Mouse (Mus musculus) forebrain, postnatal 0 days (tissue): ENCODE data around the gene Egln3. TPM values are rescaled to one million over a fixed set of nuclear protein-coding genes. Genes with fewer than 3 reads are reported as not detected.

Experiments used
- ATAC-seq: fragments of 200-750 bp; cut with Nextera tagmentation; 2 replicates; pipeline ENCODE4 v1.8.0; 2017; ENCODE audit warnings: mild to moderate bottlenecking, moderate library complexity
- DNase-seq: peaks from one replicate; pipeline ENCODE4 v3.0.0-alpha.2; 2015
- H3K27ac ChIP-seq: fragments of 300-500 bp; sonication (generic); 2 replicates; pipeline ENCODE4 v1.5.1; 2014; ENCODE audit warnings: low read depth, mild to moderate bottlenecking, antibody characterized with exemption, low read length, moderate library complexity, mixed read lengths
- H3K27me3 ChIP-seq: fragments of 300-500 bp; sonication (generic); 2 replicates; pipeline ENCODE4 v1.6.1; 2014; ENCODE audit warnings: mild to moderate bottlenecking, low read length, mixed read lengths; ENCODE audit not compliant: insufficient read depth
- H3K36me3 ChIP-seq: fragments of 300-500 bp; sonication (generic); 2 replicates; pipeline ENCODE4 v1.6.1; 2014; ENCODE audit warnings: mild to moderate bottlenecking, moderate library complexity; ENCODE audit not compliant: insufficient read depth
- H3K4me1 ChIP-seq: fragments of 300-500 bp; sonication (generic); 2 replicates; pipeline ENCODE4 v1.6.1; 2014; ENCODE audit warnings: antibody characterized with exemption; ENCODE audit not compliant: insufficient read depth
- H3K4me2 ChIP-seq: fragments of 300-500 bp; sonication (generic); 2 replicates; pipeline ENCODE4 v1.6.1; 2014; ENCODE audit warnings: low read depth, mild to moderate bottlenecking, moderate library complexity
- H3K4me3 ChIP-seq: fragments of 300-500 bp; sonication (generic); 2 replicates; pipeline ENCODE4 v1.5.1; 2014; ENCODE audit warnings: low read depth, low read length, mixed read lengths
- H3K9ac ChIP-seq: fragments of 300-500 bp; sonication (generic); 2 replicates; pipeline ENCODE4 v1.6.1; 2014; ENCODE audit warnings: mild to moderate bottlenecking
- H3K9me3 ChIP-seq: fragments of 300-500 bp; sonication (generic); 2 replicates; pipeline ENCODE4 v1.6.1; 2016; ENCODE audit warnings: low read length
- CTCF ChIP-seq: sonication (generic); IDR thresholded peaks from 2 replicates; pipeline ENCODE4 v1.5.1; 2016; ENCODE audit warnings: antibody characterized with exemption, control low read depth, low read depth
- WGBS: fragments of 180-500 bp; shearing (Covaris S2); extraction: QIAGEN DNeasy Blood & Tissue Kit; methylation state at CpG from one replicate; pipeline ENCODE4 v1.1.7; 2014; 5-methylcytosine and 5-hydroxymethylcytosine counted together
- polyA plus RNA-seq: library from polyadenylated mRNA; unstranded; fragments of >200 nt; fragmentation: Nextera tagmentation; extraction: Ambion mirVana; gene quantifications from 2 replicates; pipeline ENCODE4 v1.2.1, GENCODE M21; 2015
- total RNA-seq: library from RNA; depleted of rRNA; stranded (reverse); fragments of >200 nt; gene quantifications from 2 replicates; pipeline ENCODE4 v1.2.3, GENCODE M21; 2014

Gene Egln3
- total and polyA plus RNA-seq, 2 experiments from 2014 or later, result 5.2 to 8.6 TPM

GRCm38 (mm10) chr12:54205195-54205594 is 1.5 kb upstream of the Egln3 start:
- no peak for DNase-seq
- ATAC-seq, result no peak
- peak; percentile 40 for TF ChIP-seq CTCF
- peaks cover 6% of the 10 kb centered on the region; the same call in 1 of the 2 replicates for H3K27me3 ChIP-seq
- no peak overlapping the region for H3K27ac ChIP-seq
- H3K36me3 ChIP-seq, result no peaks in the 10 kb centered on the region
- 12% methylated on average over 1 of the region's 1 CpGs for WGBS
- H3K4me3 ChIP-seq, result no peak overlapping the region
- H3K4me1 ChIP-seq, result no peaks in the 10 kb centered on the region
- no peak overlapping the region for H3K9ac ChIP-seq
- no peak overlapping the region for H3K4me2 ChIP-seq
- no peaks in the 10 kb centered on the region for H3K9me3 ChIP-seq

GRCm38 (mm10) chr12:54202765-54203655 is 650 bp downstream of the Egln3 start:
- Histone ChIP-seq H3K27ac (no peak overlapping the region), H3K4me2 (peak overlapping the region; percentile 99), H3K9ac (peak overlapping the region; percentile 51), H3K9me3 (no peaks in the 10 kb centered on the region), H3K4me3 (peak overlapping the region; percentile 53), H3K4me1 (peaks cover 4% of the 10 kb centered on the region; the same call in 1 of the 2 replicates), H3K27me3 (peaks cover 6% of the 10 kb centered on the region; the same call in 1 of the 2 replicates), H3K36me3 (no peaks in the 10 kb centered on the region)
- no peak for TF ChIP-seq CTCF
- peak; percentile 70 for ATAC-seq
- WGBS, result 3% methylated on average over 55 of the region's 55 CpGs
- DNase-seq, result no peak

- TF ChIP-seq CTCF, result no peak
- Histone ChIP-seq H3K4me1 (peaks cover 10% of the 10 kb centered on the region), H3K4me3 (peak overlapping the region; percentile 53), H3K27ac (no peak overlapping the region), H3K9me3 (no peaks in the 10 kb centered on the region), H3K9ac (peak overlapping the region; percentile 51; the same call in 1 of the 2 replicates), H3K27me3 (peaks cover 6% of the 10 kb centered on the region; the same call in 1 of the 2 replicates), H3K36me3 (no peaks in the 10 kb centered on the region), H3K4me2 (peak overlapping the region; percentile 99)
- ATAC-seq (no peak), DNase-seq (no peak)
- WGBS, result 50% methylated on average over 6 of the region's 6 CpGs
Observed at GRCm38 (mm10) chr12:54202276-54202675, 1.4 kb downstream of the Egln3 start.

GRCm38 (mm10) chr12:54200856-54201255 is 2.8 kb downstream of the Egln3 start:
- Histone ChIP-seq H3K4me2 (peak overlapping the region; percentile 17), H3K36me3 (no peaks in the 10 kb centered on the region), H3K9ac (no peak overlapping the region), H3K4me3 (no peak overlapping the region), H3K4me1 (peaks cover 17% of the 10 kb centered on the region), H3K27me3 (peaks cover 6% of the 10 kb centered on the region; the same call in 1 of the 2 replicates), H3K27ac (no peak overlapping the region), H3K9me3 (no peaks in the 10 kb centered on the region)
- WGBS, result 36% methylated on average over 6 of the region's 6 CpGs
- ATAC-seq (no peak), DNase-seq (no peak)
- no peak for TF ChIP-seq CTCF

GRCm38 (mm10) chr12:54200172-54200571 is 3.5 kb downstream of the Egln3 start:
- Histone ChIP-seq H3K4me3 (no peak overlapping the region), H3K36me3 (no peaks in the 10 kb centered on the region), H3K9ac (no peak overlapping the region), H3K9me3 (no peaks in the 10 kb centered on the region), H3K4me2 (no peak overlapping the region), H3K4me1 (peaks cover 19% of the 10 kb centered on the region), H3K27ac (no peak overlapping the region), H3K27me3 (peaks cover 6% of the 10 kb centered on the region; the same call in 1 of the 2 replicates)
- TF ChIP-seq CTCF, result peak; percentile 54
- DNase-seq, result no peak
- WGBS, result 17% methylated on average over 4 of the region's 4 CpGs
- no peak for ATAC-seq

GRCm38 (mm10) chr12:54198282-54198918 is 5.3 kb downstream of the Egln3 start:
- 87% methylated on average over 4 of the region's 4 CpGs for WGBS
- TF ChIP-seq CTCF, result no peak
- no peak overlapping the region for H3K4me2 ChIP-seq
- no peaks in the 10 kb centered on the region for H3K9me3 ChIP-seq
- DNase-seq (no peak), ATAC-seq (no peak)
- 0 out of 2 replicates have a peak overlapping the region, but pooled peaks have one; percentile 35 for H3K27ac ChIP-seq
- H3K9ac ChIP-seq, result no peak overlapping the region; the same call in 1 of the 2 replicates
- H3K36me3 ChIP-seq, result no peaks in the 10 kb centered on the region
- H3K27me3 ChIP-seq, result no peaks in the 10 kb centered on the region; the same call in 1 of the 2 replicates
- peaks cover 19% of the 10 kb centered on the region for H3K4me1 ChIP-seq
- H3K4me3 ChIP-seq, result no peak overlapping the region
